Mouse (Mus musculus): ENCODE measurements around the gene Magt1.

DNA sequence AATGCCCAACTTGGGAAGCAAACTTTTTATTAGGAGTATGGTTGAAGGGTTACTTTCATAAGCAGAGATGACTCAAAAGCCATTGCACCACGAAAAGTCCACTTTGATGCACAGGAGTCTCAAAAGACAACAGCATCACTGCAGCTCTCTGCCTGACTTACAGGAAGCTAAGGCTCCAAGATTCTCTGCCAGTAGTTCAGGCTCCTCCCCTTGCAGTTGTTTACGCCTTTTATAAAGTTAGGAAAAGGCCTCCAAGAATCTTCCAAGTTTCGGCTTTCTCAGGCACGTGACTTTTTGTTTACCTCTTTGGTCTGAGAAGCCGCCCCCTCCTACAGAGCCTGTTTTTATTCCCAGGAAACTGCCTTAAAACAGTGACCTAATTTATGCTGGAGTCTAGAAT is 77.4 kb downstream of the Magt1 start:
- TF ChIP-seq MAFK (IDR thresholded peaks at IDR 0.05; ENCODE audit: insufficient read depth, low read depth, low read length) (no peak), ZC3H11A (IDR thresholded peaks at IDR 0.05; ENCODE audit: borderline replicate concordance, low read depth, low read length) (no peak)

All from ES-E14 (cell line).